Mouse (Mus musculus) heart, postnatal 25 days (tissue): ENCODE measurements around the gene Ctdnep1. TPM values are rescaled to one million over a fixed set of nuclear protein-coding genes. Genes with fewer than 3 reads are reported as not detected.

Experiments
- microRNA-seq: library from miRNA; unstranded; fragments of <30 nt; microRNA quantifications from one replicate; pipeline ENCODE4 v1.2.0, GENCODE M21; 2022
- total RNA-seq, 2 experiments: library from RNA; stranded (reverse); gene quantifications; 2 replicates each; pipeline ENCODE4 v1.2.3; 2021

Gene Ctdnep1
- total RNA-seq, 2 experiments from 2014 or later: 149 to 180 TPM

Small RNA genes within 50 kb of the gene (microRNA-seq; reads per million reads assigned to microRNA genes)
- gene Gm44349: not detected
- gene Mir324: 2,489 reads per million, percentile 87 among the genes with 10 or more reads in this experiment

Other genes with a start within 250 kb of the Ctdnep1 start
- 10 to 100 TPM; 28.6 to 30.4 TPM for gene Polr2a, start 222.5 kb upstream of the Ctdnep1 start, total RNA-seq
- gene Slc35g3, start 219.2 kb upstream of the Ctdnep1 start, total RNA-seq: not detected
- 10 to 100 TPM; 33.3 to 39.6 TPM for gene Zbtb4, start 215.2 kb upstream of the Ctdnep1 start, total RNA-seq
- gene Chrnb1, start 185.2 kb upstream of the Ctdnep1 start, total RNA-seq: 1 to 10 TPM; 4.8 to 5.0 TPM
- gene Fgf11, start 179.3 kb upstream of the Ctdnep1 start, total RNA-seq: 1 to 10 TPM; 2.2 to 2.4 TPM
- under 1 TPM; 0.26 to 0.45 TPM for gene Tmem102, start 175.5 kb upstream of the Ctdnep1 start, total RNA-seq
- not detected for gene Gm39566, start 165.9 kb upstream of the Ctdnep1 start, total RNA-seq
- not detected for gene Spem2, start 162.7 kb upstream of the Ctdnep1 start, total RNA-seq
- gene Spem1, start 159.0 kb upstream of the Ctdnep1 start, total RNA-seq: not detected
- gene Nlgn2, start 143.4 kb upstream of the Ctdnep1 start, total RNA-seq: 1 to 10 TPM; 4.4 to 5.4 TPM
- 100 to 1,000 TPM; 186 to 199 TPM for gene Tmem256, start 142.6 kb upstream of the Ctdnep1 start, total RNA-seq
- gene Plscr3, start 134.8 kb upstream of the Ctdnep1 start, total RNA-seq: 10 to 100 TPM; 24.4 to 24.9 TPM
- under 1 TPM in 1 of 2 experiments, not detected in 1; 0.14 TPM for gene Tnk1, start 122.4 kb upstream of the Ctdnep1 start, total RNA-seq
- gene Tmem95, start 103.1 kb upstream of the Ctdnep1 start, total RNA-seq: not detected
- gene Kctd11, start 99.8 kb upstream of the Ctdnep1 start, total RNA-seq: 1 to 10 TPM; 2.5 to 3.5 TPM
- gene Acap1, start 85.6 kb upstream of the Ctdnep1 start, total RNA-seq: 1 to 10 TPM in 1 of 2 experiments, under 1 TPM in 1; 0.88 to 1.1 TPM
- gene 2810408A11Rik, start 80.2 kb upstream of the Ctdnep1 start, total RNA-seq: under 1 TPM; 0.17 to 0.23 TPM
- 10 to 100 TPM; 44.9 to 46.0 TPM for gene Neurl4, start 80.1 kb upstream of the Ctdnep1 start, total RNA-seq
- 10 to 100 TPM; 24.1 to 26.7 TPM for gene Gps2, start 67.3 kb upstream of the Ctdnep1 start, total RNA-seq
- gene Eif5a, start 59.2 kb upstream of the Ctdnep1 start, total RNA-seq: 100 to 1,000 TPM; 427 TPM
- 10 to 100 TPM; 18.8 to 23.4 TPM for gene Ybx2, start 45.4 kb upstream of the Ctdnep1 start, total RNA-seq
- 100 to 1,000 TPM; 325 to 365 TPM for gene Slc2a4, start 33.0 kb upstream of the Ctdnep1 start, total RNA-seq
- not detected for gene Cldn7, start 16.4 kb upstream of the Ctdnep1 start, total RNA-seq
- 10 to 100 TPM; 48.3 to 51.5 TPM for gene Elp5, start 1.4 kb downstream of the Ctdnep1 start, total RNA-seq
- 100 to 1,000 TPM; 274 to 291 TPM for gene Gabarap, start 10.0 kb downstream of the Ctdnep1 start, total RNA-seq
- 10 to 100 TPM; 22.6 to 25.3 TPM for gene Phf23, start 14.6 kb downstream of the Ctdnep1 start, total RNA-seq
- 1 to 10 TPM; 3.9 to 5.2 TPM for gene Dvl2, start 19.4 kb downstream of the Ctdnep1 start, total RNA-seq
- gene Acadvl, start 34.3 kb downstream of the Ctdnep1 start, total RNA-seq: 1,000 to 10,000 TPM; 1,206 to 1,290 TPM
- 1 to 10 TPM; 6.6 to 8.1 TPM for gene Dlg4, start 35.8 kb downstream of the Ctdnep1 start, total RNA-seq
- gene Asgr1, start 72.9 kb downstream of the Ctdnep1 start, total RNA-seq: not detected
- not detected for gene Asgr2, start 111.5 kb downstream of the Ctdnep1 start, total RNA-seq
- 1 to 10 TPM; 4.3 to 4.4 TPM for gene Mgl2, start 149.2 kb downstream of the Ctdnep1 start, total RNA-seq
- gene Clec10a, start 175.0 kb downstream of the Ctdnep1 start, total RNA-seq: 1 to 10 TPM; 2.0 to 2.3 TPM
- gene Slc16a11, start 231.6 kb downstream of the Ctdnep1 start, total RNA-seq: under 1 TPM in 1 of 2 experiments, not detected in 1; 0.45 TPM
- gene Slc16a13, start 239.9 kb downstream of the Ctdnep1 start, total RNA-seq: 1 to 10 TPM; 4.2 to 4.8 TPM
- gene Bcl6b, start 248.6 kb downstream of the Ctdnep1 start, total RNA-seq: 10 to 100 TPM; 20.0 to 22.3 TPM